Mouse (Mus musculus) heart, embryonic 12.5 days (tissue): ENCODE results near the gene Sirt7. TPM values are rescaled to one million over a fixed set of nuclear protein-coding genes. Genes with fewer than 3 reads are reported as not detected.
A peak's percentile ranks its signal among the peaks of the same experiment; 100 is the strongest.

ENCODE experiments used
- ATAC-seq: fragments of 200-750 bp; cut with Nextera tagmentation; 2 replicates; pipeline ENCODE4 v1.8.0; 2017; ENCODE audit warnings: moderate TSS enrichment, moderate library complexity; ENCODE audit not compliant: insufficient number of reproducible peaks, low FRiP score
- H3K27ac ChIP-seq: fragments of 300-500 bp; sonication (generic); 2 replicates; pipeline ENCODE4 v1.5.1; 2016; ENCODE audit warnings: mild to moderate bottlenecking, moderate library complexity; ENCODE audit not compliant: poor library complexity, severe bottlenecking
- H3K27me3 ChIP-seq: fragments of 300-500 bp; sonication (generic); replicated peaks from 2 replicates; pipeline ENCODE4 v1.6.1; 2016; ENCODE audit warnings: mild to moderate bottlenecking, moderate library complexity
- H3K36me3 ChIP-seq: fragments of 300-500 bp; sonication (generic); 2 replicates; pipeline ENCODE4 v1.6.1; 2016; ENCODE audit warnings: mild to moderate bottlenecking, moderate library complexity
- H3K4me1 ChIP-seq: fragments of 300-500 bp; sonication (generic); replicated peaks from 2 replicates; pipeline ENCODE4 v1.6.1; 2016; ENCODE audit warnings: mild to moderate bottlenecking
- H3K4me2 ChIP-seq: fragments of 300-500 bp; sonication (generic); 2 replicates; pipeline ENCODE4 v1.6.1; 2016; ENCODE audit warnings: mild to moderate bottlenecking, moderate library complexity
- H3K4me3 ChIP-seq: fragments of 300-500 bp; sonication (generic); 2 replicates; pipeline ENCODE4 v1.5.1; 2016; ENCODE audit warnings: mild to moderate bottlenecking
- H3K9ac ChIP-seq: fragments of 300-500 bp; sonication (generic); 2 replicates; pipeline ENCODE4 v1.6.1; 2016; ENCODE audit warnings: mild to moderate bottlenecking, moderate library complexity
- H3K9me3 ChIP-seq: fragments of 300-500 bp; sonication (generic); replicated peaks from 2 replicates; pipeline ENCODE4 v1.6.1; 2016; ENCODE audit warnings: mild to moderate bottlenecking, moderate library complexity
- WGBS: fragments of 180-500 bp; shearing (Covaris S2); methylation state at CpG from one replicate; pipeline ENCODE4 v1.1.7; 2016; 5-methylcytosine and 5-hydroxymethylcytosine counted together
- polyA plus RNA-seq: library from polyadenylated mRNA; unstranded; fragments of >200 nt; fragmentation: Nextera tagmentation; extraction: Ambion mirVana; gene quantifications from 2 replicates; pipeline ENCODE4 v1.2.1, GENCODE M21; 2016

Gene Sirt7
- polyA plus RNA-seq, 1 experiment from 2014 or later: 20.4 TPM

- H3K4me3 ChIP-seq: peak overlapping the region; percentile 86; the same call in 1 of the 2 replicates
These were observed 3.7 kb upstream of the Sirt7 start for GRCm38 (mm10) chr11:120628601-120629340.

GRCm38 (mm10) chr11:120627468-120628300, 2.6 kb upstream of the Sirt7 start:
- 87% methylated on average over 22 of the region's 22 CpGs for WGBS
- no peak for ATAC-seq
- peaks cover 27% of the 10 kb centered on the region for H3K36me3 ChIP-seq
- no peak overlapping the region for H3K4me2 ChIP-seq
- no peaks in the 10 kb centered on the region for H3K27me3 ChIP-seq
- H3K9me3 ChIP-seq: no peaks in the 10 kb centered on the region
- H3K9ac ChIP-seq: no peak overlapping the region; the same call in 1 of the 2 replicates
- no peak overlapping the region for H3K27ac ChIP-seq
- H3K4me3 ChIP-seq: no peak overlapping the region
- peaks cover 59% of the 10 kb centered on the region for H3K4me1 ChIP-seq

More at GRCm38 (mm10) chr11:120628601-120629340, 3.7 kb upstream of the Sirt7 start:
- no peak overlapping the region for H3K27ac ChIP-seq
- peak overlapping the region; percentile 86 for H3K4me2 ChIP-seq
- H3K9me3 ChIP-seq: no peaks in the 10 kb centered on the region
- no peaks in the 10 kb centered on the region for H3K27me3 ChIP-seq
- peaks cover 58% of the 10 kb centered on the region for H3K4me1 ChIP-seq
- H3K36me3 ChIP-seq: peaks cover 24% of the 10 kb centered on the region
- no peak overlapping the region; the same call in 1 of the 2 replicates for H3K9ac ChIP-seq
- no peak for ATAC-seq
- 94% methylated on average over 23 of the region's 23 CpGs for WGBS

GRCm38 (mm10) chr11:120626785-120627467, 1.9 kb upstream of the Sirt7 start:
- Histone ChIP-seq H3K4me1 (peaks cover 54% of the 10 kb centered on the region), H3K36me3 (peaks cover 35% of the 10 kb centered on the region), H3K9ac (no peak overlapping the region), H3K27me3 (no peaks in the 10 kb centered on the region), H3K4me2 (no peak overlapping the region), H3K4me3 (no peak overlapping the region), H3K27ac (no peak overlapping the region), H3K9me3 (no peaks in the 10 kb centered on the region)
- ATAC-seq: no peak
- WGBS: 88% methylated on average over 11 of the region's 11 CpGs

- Histone ChIP-seq H3K4me2 (peak overlapping the region; percentile 91), H3K27ac (peak overlapping the region; percentile 54), H3K9me3 (no peaks in the 10 kb centered on the region), H3K4me3 (peak overlapping the region; percentile 93), H3K27me3 (no peaks in the 10 kb centered on the region), H3K4me1 (peaks cover 31% of the 10 kb centered on the region), H3K9ac (peak overlapping the region; percentile 80), H3K36me3 (peaks cover 56% of the 10 kb centered on the region)
- peak; percentile 81 for ATAC-seq
- under 1% methylated on average over 53 of the region's 53 CpGs for WGBS
These were observed 344 bp downstream of the Sirt7 start for GRCm38 (mm10) chr11:120624680-120625111.

GRCm38 (mm10) chr11:120623961-120624679, 920 bp downstream of the Sirt7 start:
- 12% methylated on average over 30 of the region's 30 CpGs for WGBS
- no peaks in the 10 kb centered on the region for H3K9me3 ChIP-seq

GRCm38 (mm10) chr11:120622805-120623204, 2.2 kb downstream of the Sirt7 start:
- H3K36me3 ChIP-seq: peaks cover 60% of the 10 kb centered on the region
- WGBS: 84% methylated on average over 6 of the region's 6 CpGs

More at GRCm38 (mm10) chr11:120623961-120624679, 920 bp downstream of the Sirt7 start:
- Histone ChIP-seq H3K4me1 (peaks cover 26% of the 10 kb centered on the region), H3K4me2 (peak overlapping the region; percentile 91), H3K27ac (peak overlapping the region; percentile 54), H3K4me3 (peak overlapping the region; percentile 93), H3K9ac (peak overlapping the region; percentile 80), H3K36me3 (peaks cover 56% of the 10 kb centered on the region), H3K27me3 (no peaks in the 10 kb centered on the region)
- peak; percentile 85 for ATAC-seq

GRCm38 (mm10) chr11:120620195-120620594, 4.8 kb downstream of the Sirt7 start:
- H3K9me3 ChIP-seq: no peaks in the 10 kb centered on the region
- H3K9ac ChIP-seq: no peak overlapping the region
- H3K27ac ChIP-seq: no peak overlapping the region
- whole genome bisulfite sequencing: 90% methylated on average over 14 of the region's 14 CpGs
- peaks cover 32% of the 10 kb centered on the region for H3K4me1 ChIP-seq
- peaks cover 51% of the 10 kb centered on the region for H3K36me3 ChIP-seq
- no peaks in the 10 kb centered on the region for H3K27me3 ChIP-seq
- no peak overlapping the region for H3K4me3 ChIP-seq
- H3K4me2 ChIP-seq: no peak overlapping the region
- ATAC-seq: no peak

More at GRCm38 (mm10) chr11:120622805-120623204, 2.2 kb downstream of the Sirt7 start:
- Histone ChIP-seq H3K27me3 (no peaks in the 10 kb centered on the region), H3K4me3 (no peak overlapping the region), H3K9me3 (no peaks in the 10 kb centered on the region), H3K4me1 (peaks cover 28% of the 10 kb centered on the region), H3K4me2 (no peak overlapping the region), H3K27ac (no peak overlapping the region), H3K9ac (no peak overlapping the region)
- ATAC-seq: no peak

GRCm38 (mm10) chr11:120618619-120619535, 6.2 kb downstream of the Sirt7 start:
- H3K27ac ChIP-seq: no peak overlapping the region
- H3K9ac ChIP-seq: no peak overlapping the region; the same call in 1 of the 2 replicates
- peak overlapping the region; percentile 89; the same call in 1 of the 2 replicates for H3K4me2 ChIP-seq
- 93% methylated on average over 25 of the region's 25 CpGs for WGBS
- peaks cover 29% of the 10 kb centered on the region for H3K4me1 ChIP-seq
- no peaks in the 10 kb centered on the region for H3K9me3 ChIP-seq
- no peaks in the 10 kb centered on the region for H3K27me3 ChIP-seq
- H3K4me3 ChIP-seq: no peak overlapping the region
- no peak for ATAC-seq
- peaks cover 62% of the 10 kb centered on the region for H3K36me3 ChIP-seq

GRCm38 (mm10) chr11:120617519-120618112, 7.4 kb downstream of the Sirt7 start, which contains the start of gene Pcyt2:
Pcyt2 (minus strand) TSS chr11:120617936.
- Histone ChIP-seq H3K4me1 (peaks cover 27% of the 10 kb centered on the region), H3K4me3 (peak within 1 kb of the TSS; percentile 84), H3K4me2 (peak within 1 kb of the TSS; percentile 89), H3K9ac (peak within 1 kb of the TSS; percentile 87), H3K27me3 (no peaks in the 10 kb centered on the region), H3K27ac (peak within 1 kb of the TSS; percentile 75), H3K9me3 (no peaks in the 10 kb centered on the region), H3K36me3 (peaks cover 70% of the 10 kb centered on the region)
- WGBS: under 1% methylated on average over 56 of the region's 56 CpGs
- peak; percentile 97 for ATAC-seq
